Mouse (Mus musculus) CH12.LX (cell line): ENCODE data around the gene 1810046K07Rik. TPM values are rescaled to one million over a fixed set of nuclear protein-coding genes. Genes with fewer than 3 reads are reported as not detected.

Experiments
- DNase-seq: peaks from one replicate; pipeline ENCODE4 v3.0.0-alpha.2; 2013; ENCODE audit errors: extremely low read depth
- H3K27ac ChIP-seq: 2 replicates; pipeline ENCODE4 v1.5.1; 2012; ENCODE audit warnings: low read depth, mild to moderate bottlenecking, control low read depth, moderate library complexity; ENCODE audit not compliant: insufficient read depth
- H3K27me3 ChIP-seq: replicated peaks from 2 replicates; pipeline ENCODE3; 2012; ENCODE audit warnings: inconsistent platforms
- H3K36me3 ChIP-seq, 2 experiments: replicated peaks in 1 of 2; 2 replicates each; pipeline versions ENCODE3 to v1.6.1; 2012; ENCODE audit warnings: inconsistent platforms in 1 of 2, low read length in 1 of 2, mild to moderate bottlenecking in 1 of 2, mixed read lengths in 1 of 2, moderate library complexity in 1 of 2; ENCODE audit not compliant: control insufficient read depth in 1 of 2, insufficient read depth in 1 of 2
- H3K4me1 ChIP-seq, 2 experiments: 2 replicates each; pipeline ENCODE4 v1.6.1; 2012; ENCODE audit warnings: inconsistent platforms in 1 of 2, moderate library complexity in 1 of 2; ENCODE audit not compliant: insufficient read depth in 2 of 2, control insufficient read depth in 1 of 2
- H3K4me2 ChIP-seq: 2 replicates; pipeline ENCODE4 v1.6.1; 2012; ENCODE audit warnings: low read depth, mild to moderate bottlenecking, control low read depth; ENCODE audit not compliant: poor library complexity, insufficient read depth, severe bottlenecking
- H3K4me3 ChIP-seq, 3 experiments: fragments of 150-350 bp in 1 of 3; sonication (generic) in 1 of 3; replicated peaks in 1 of 3; 2 replicates each; pipeline versions ENCODE3 to v1.5.1; 2011 to 2012; ENCODE audit warnings: low read depth in 2 of 3, low read length in 2 of 3, mild to moderate bottlenecking in 2 of 3, moderate library complexity in 2 of 3, control low read depth in 1 of 3, improper control_type of control experiment in 1 of 3, inconsistent platforms in 1 of 3, mixed read lengths in 1 of 3; ENCODE audit not compliant: poor library complexity in 1 of 3
- H3K79me2 ChIP-seq: replicated peaks from 2 replicates; pipeline ENCODE4 v1.6.1; 2012; ENCODE audit warnings: mild to moderate bottlenecking, moderate library complexity; ENCODE audit not compliant: control insufficient read depth, poor library complexity, insufficient read depth, severe bottlenecking; ENCODE audit errors: extremely low read depth
- H3K9ac ChIP-seq: 2 replicates; pipeline ENCODE4 v1.6.1; 2012; ENCODE audit warnings: low read depth, mild to moderate bottlenecking, control low read depth, moderate library complexity; ENCODE audit not compliant: insufficient read depth
- H3K9me3 ChIP-seq: replicated peaks from 2 replicates; pipeline ENCODE3; 2012; ENCODE audit warnings: low read length, inconsistent platforms, mixed read lengths
- BHLHE40 ChIP-seq: IDR thresholded peaks from 2 replicates; pipeline ENCODE4 v1.6.1; 2011; ENCODE audit warnings: mild to moderate bottlenecking, low read depth, low read length, improper control_type of control experiment
- CHD2 ChIP-seq: IDR thresholded peaks from 2 replicates; pipeline ENCODE4 v1.6.1; 2011; ENCODE audit warnings: low read length, improper control_type of control experiment
- ELF1 ChIP-seq: IDR thresholded peaks from 2 replicates; pipeline ENCODE4 v1.6.1; 2014; ENCODE audit warnings: low read depth, mild to moderate bottlenecking, inconsistent platforms, low read length, improper control_type of control experiment
- ETS1 ChIP-seq: conservative IDR thresholded peaks from 2 replicates; pipeline ENCODE4 v1.6.1; 2012; ENCODE audit warnings: low read depth, mild to moderate bottlenecking, inconsistent platforms, low read length, improper control_type of control experiment, moderate library complexity
- HCFC1 ChIP-seq: IDR thresholded peaks from 2 replicates; pipeline ENCODE4 v1.6.1; 2012; ENCODE audit warnings: low read depth, mild to moderate bottlenecking, inconsistent platforms, low read length, improper control_type of control experiment
- IRF4 ChIP-seq: IDR thresholded peaks from 2 replicates; pipeline ENCODE4 v1.6.1; 2014; ENCODE audit warnings: low read depth, mild to moderate bottlenecking, inconsistent platforms, low read length, improper control_type of control experiment
- KAT2A ChIP-seq: IDR thresholded peaks from 2 replicates; pipeline ENCODE4 v1.6.1; 2012; ENCODE audit warnings: low read length, improper control_type of control experiment, inconsistent platforms; ENCODE audit not compliant: insufficient replicate concordance
- MAFK ChIP-seq: IDR thresholded peaks from 2 replicates; pipeline ENCODE4 v1.6.1; 2011; ENCODE audit warnings: low read length, improper control_type of control experiment; ENCODE audit not compliant: insufficient replicate concordance
- MAX ChIP-seq: IDR thresholded peaks from 2 replicates; pipeline ENCODE4 v1.6.1; 2011; ENCODE audit warnings: low read length, improper control_type of control experiment
- MXI1 ChIP-seq: IDR thresholded peaks from 2 replicates; pipeline ENCODE4 v1.6.1; 2011; ENCODE audit warnings: mild to moderate bottlenecking, low read depth, low read length, improper control_type of control experiment
- MYC ChIP-seq: IDR thresholded peaks from 2 replicates; pipeline ENCODE4 v1.6.1; 2011; ENCODE audit warnings: low read depth, mild to moderate bottlenecking, improper control_type of control experiment, low read length
- NELFE ChIP-seq: IDR thresholded peaks from 2 replicates; pipeline ENCODE4 v1.6.1; 2011; ENCODE audit warnings: low read depth, low read length, improper control_type of control experiment
- NRF1 ChIP-seq: IDR thresholded peaks from 2 replicates; pipeline ENCODE4 v1.6.1; 2014; ENCODE audit warnings: low read depth, mild to moderate bottlenecking, inconsistent platforms, low read length, improper control_type of control experiment, moderate library complexity
- PAX5 ChIP-seq: IDR thresholded peaks from 2 replicates; pipeline ENCODE4 v1.6.1; 2012; ENCODE audit warnings: low read length, inconsistent platforms, mixed read lengths
- POLR2A ChIP-seq: IDR thresholded peaks from 2 replicates; pipeline ENCODE4 v1.6.1; 2011; ENCODE audit warnings: low read depth, mild to moderate bottlenecking, improper control_type of control experiment, low read length
- RAD21 ChIP-seq: IDR thresholded peaks from 2 replicates; pipeline ENCODE4 v1.6.1; 2011; ENCODE audit warnings: low read depth, mild to moderate bottlenecking, low read length, improper control_type of control experiment, moderate library complexity
- TBP ChIP-seq: conservative IDR thresholded peaks from 2 replicates; pipeline ENCODE4 v1.6.1; 2011; ENCODE audit warnings: low read depth, low read length, improper control_type of control experiment
- TCF12 ChIP-seq: IDR thresholded peaks from 2 replicates; pipeline ENCODE4 v1.6.1; 2014; ENCODE audit warnings: low read depth, mild to moderate bottlenecking, inconsistent platforms, low read length, improper control_type of control experiment
- UBTF ChIP-seq: IDR thresholded peaks from 2 replicates; pipeline ENCODE4 v1.6.1; 2012; ENCODE audit warnings: low read depth, mild to moderate bottlenecking, inconsistent platforms, low read length, improper control_type of control experiment, moderate library complexity
- USF2 ChIP-seq: conservative IDR thresholded peaks from 2 replicates; pipeline ENCODE4 v1.6.1; 2011; ENCODE audit warnings: low read depth, low read length, improper control_type of control experiment
- ZKSCAN1 ChIP-seq: IDR thresholded peaks from 2 replicates; pipeline ENCODE4 v1.6.1; 2012; ENCODE audit warnings: low read depth, inconsistent platforms, low read length, improper control_type of control experiment, borderline replicate concordance
- ZNF384 ChIP-seq: IDR thresholded peaks from 2 replicates; pipeline ENCODE4 v1.6.1; 2012; ENCODE audit warnings: low read depth, low read length, improper control_type of control experiment, inconsistent platforms
- dilution Hi-C: fragments of 300-500 bp; cut with MboI; formaldehyde crosslinking; loops from 2 replicates; pipeline ENCODE4 v1.14.3; 2020; ENCODE audit warnings: low sequenced_read_pairs; ENCODE audit not compliant: extremely low pct_unique_long_range_greater_than_20kb, extremely low pct_ligation_motif_present
- in situ Hi-C: fragments of 300-500 bp; cut with MboI; formaldehyde crosslinking; loops from 3 replicates; pipeline ENCODE4 v1.14.3; 2019; ENCODE audit warnings: low sequenced_read_pairs, low pct_ligation_motif_present, low pct_unique_long_range_greater_than_20kb, mixed read lengths
- polyA plus RNA-seq: library from polyadenylated mRNA; unstranded; fragments of >175 nt; gene quantifications from 2 replicates; pipeline ENCODE4 v1.2.1, GENCODE M21; 2012; ENCODE audit warnings: low read depth; ENCODE audit not compliant: insufficient read length
- total RNA-seq, 2 experiments: library from RNA; depleted of rRNA; stranded (reverse); fragments of 300-350 nt in 1 of 2; fragments of >200 nt in 1 of 2; gene quantifications; 2 replicates each; pipeline ENCODE4 v1.2.3; 2012 to 2014

Gene 1810046K07Rik
- total and polyA plus RNA-seq, 3 experiments, result 33.4 to 188 (median 59.9) TPM

GRCm38 (mm10) chr9:51364059-51364458, 35.3 kb upstream of the 1810046K07Rik start:
- Histone ChIP-seq H3K9ac (no peak overlapping the region), H3K9me3 (no peaks in the 10 kb centered on the region), H3K27me3 (no peaks in the 10 kb centered on the region), H3K4me3 (no peak overlapping the region), H3K4me1 (no peaks in the 10 kb centered on the region), H3K27ac (no peak overlapping the region), H3K79me2 (no peaks in the 10 kb centered on the region), H3K36me3 (no peaks in the 10 kb centered on the region), H3K4me2 (no peak overlapping the region)
- no peak for TF ChIP-seq TBP
- no peak for TF ChIP-seq MYC
- TF ChIP-seq ZKSCAN1, result no peak
- no peak for TF ChIP-seq KAT2A
- TF ChIP-seq MAX, result no peak
- TF ChIP-seq POLR2A, result no peak
- TF ChIP-seq TCF12, result no peak
- TF ChIP-seq MXI1, result no peak
- TF ChIP-seq MAFK, result no peak
- TF ChIP-seq ZNF384, result no peak
- TF ChIP-seq PAX5, result no peak
- in situ Hi-C loops, result no loop called here
- dilution Hi-C loops, result no loop called here
- no peak for DNase-seq

- Histone ChIP-seq H3K36me3 (no peaks in the 10 kb centered on the region), H3K79me2 (no peaks in the 10 kb centered on the region), H3K9ac (no peak overlapping the region), H3K27me3 (no peaks in the 10 kb centered on the region), H3K4me1 (peaks cover 5 to 29% of the 10 kb centered on the region in 2 experiments; a peak in 2 of 4 replicates), H3K4me2 (no peak overlapping the region), H3K4me3 (no peak overlapping the region), H3K27ac (no peak overlapping the region), H3K9me3 (no peaks in the 10 kb centered on the region)
- dilution Hi-C loops (no loop called here), in situ Hi-C loops (no loop called here)
- TF ChIP-seq RAD21, result no peak
- TF ChIP-seq USF2, result no peak
- TF ChIP-seq POLR2A, result no peak
- no peak for TF ChIP-seq MXI1
- no peak for TF ChIP-seq ELF1
- no peak for TF ChIP-seq ZKSCAN1
- TF ChIP-seq NRF1, result no peak
- no peak for TF ChIP-seq BHLHE40
- TF ChIP-seq TBP, result no peak
- TF ChIP-seq UBTF, result no peak
- TF ChIP-seq PAX5, result no peak
- TF ChIP-seq HCFC1, result no peak
- TF ChIP-seq NELFE, result no peak
- TF ChIP-seq IRF4, result no peak
- TF ChIP-seq CHD2, result no peak
- no peak for TF ChIP-seq ETS1
- DNase-seq, result no peak
These were observed 24.8 kb upstream of the 1810046K07Rik start for GRCm38 (mm10) chr9:51353511-51353910.
